Mouse (Mus musculus): ENCODE results near the gene Tex45.

Tex45 gene

DNA sequence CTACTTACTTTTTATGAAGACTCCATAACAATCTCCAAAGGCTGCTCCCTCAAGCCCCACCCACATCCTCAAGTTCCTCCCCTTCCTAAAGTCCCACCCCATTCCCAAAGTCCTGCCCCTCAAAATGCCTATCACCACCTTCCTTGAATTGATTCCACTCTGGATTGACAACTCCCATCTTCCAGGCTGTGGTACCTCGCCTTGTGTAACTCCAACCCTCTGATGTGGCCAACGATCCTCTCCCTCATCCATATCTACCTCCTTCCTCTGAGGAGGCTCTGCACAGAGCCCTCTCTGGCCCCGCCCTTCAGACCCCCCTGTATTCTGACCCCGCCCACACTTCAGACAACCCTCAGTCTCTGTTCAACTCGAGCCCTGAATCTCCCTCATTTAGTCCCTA is 14.5 kb downstream of the Tex45 start:
- DNase-seq (ENCODE audit: low spot score), result no peak

GRCm38 (mm10) chr8:3492901-3493844 is 22.5 kb downstream of the Tex45 start, which contains the start of gene Zfp358:
Gene Zfp358, plus strand, starts transcription at chr8:3493138.
- peak; percentile 61 for DNase-seq (ENCODE audit: low spot score)

DNA sequence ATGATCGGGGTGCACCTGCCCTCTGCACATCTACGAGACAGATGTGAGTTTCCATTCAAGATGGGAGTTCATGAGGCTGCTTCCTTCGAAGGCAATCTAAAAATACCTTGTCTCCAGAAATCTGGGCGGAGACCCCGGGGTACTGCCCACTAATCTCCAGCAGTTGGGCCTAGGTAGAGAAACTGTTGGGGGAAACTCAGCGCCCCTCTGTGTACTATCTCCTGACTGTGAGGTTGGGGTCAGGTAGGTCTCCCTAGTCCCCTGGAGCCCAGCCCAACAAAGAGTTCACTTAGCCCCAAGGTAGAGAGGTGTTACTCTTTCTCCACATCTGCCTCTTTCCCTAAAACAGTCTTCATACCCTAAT is 23.2 kb downstream of the Tex45 start:
- no peak for DNase-seq (ENCODE audit: low spot score)

DNA sequence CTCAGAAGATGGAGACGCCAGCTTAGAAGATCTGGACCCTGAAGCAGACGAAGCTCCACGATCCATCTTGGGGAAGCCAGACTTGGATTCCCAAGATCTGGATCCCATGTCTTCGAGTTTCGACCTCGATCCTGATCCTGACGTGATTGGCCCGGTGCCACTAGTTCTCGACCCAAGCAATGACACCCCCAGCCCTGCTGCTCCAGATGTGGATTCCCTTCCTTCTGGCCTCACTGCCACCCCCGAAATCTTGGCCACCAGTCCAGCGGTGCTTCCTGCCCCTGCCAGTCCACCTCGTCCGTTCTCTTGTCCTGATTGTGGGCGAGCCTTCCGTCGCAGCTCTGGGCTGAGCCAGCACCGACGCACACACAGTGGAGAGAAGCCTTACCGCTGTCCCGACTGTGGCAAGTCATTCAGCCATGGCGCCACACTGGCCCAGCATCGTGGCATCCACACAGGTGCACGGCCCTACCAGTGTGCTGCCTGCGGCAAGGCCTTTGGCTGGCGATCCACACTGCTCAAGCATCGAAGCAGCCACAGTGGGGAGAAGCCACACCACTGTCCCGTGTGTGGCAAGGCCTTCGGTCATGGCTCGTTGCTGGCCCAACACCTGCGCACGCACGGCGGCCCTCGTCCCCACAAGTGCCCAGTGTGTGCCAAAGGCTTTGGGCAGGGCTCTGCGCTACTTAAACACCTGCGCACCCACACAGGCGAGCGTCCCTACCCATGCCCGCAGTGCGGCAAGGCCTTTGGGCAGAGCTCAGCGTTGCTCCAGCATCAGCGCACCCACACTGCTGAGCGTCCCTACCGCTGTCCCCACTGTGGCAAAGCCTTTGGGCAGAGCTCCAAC is 25.1 kb downstream of the Tex45 start:
- DNase-seq (ENCODE audit: low spot score), result no peak

- DNase-seq (ENCODE audit: low spot score), result no peak
These were observed 25.7 kb downstream of the Tex45 start for GRCm38 (mm10) chr8:3496428-3496748.

- no peak for DNase-seq (ENCODE audit: low spot score)
These were observed 27.9 kb downstream of the Tex45 start for GRCm38 (mm10) chr8:3498583-3498982.

GRCm38 (mm10) chr8:3499751-3500150 is 29.1 kb downstream of the Tex45 start:
- DNase-seq (ENCODE audit: low spot score), result no peak

GRCm38 (mm10) chr8:3500235-3501090 is 29.8 kb downstream of the Tex45 start, which contains the start of gene Mcoln1:
Gene Mcoln1, plus strand, starts transcription at chr8:3500457.
- DNase-seq (ENCODE audit: low spot score), result peak; percentile 97

- DNase-seq (ENCODE audit: low spot score), result no peak
These were observed 31.6 kb downstream of the Tex45 start for GRCm38 (mm10) chr8:3502217-3502616.

GRCm38 (mm10) chr8:3507979-3508754 is 37.5 kb downstream of the Tex45 start:
- DNase-seq (ENCODE audit: low spot score), result no peak

DNA sequence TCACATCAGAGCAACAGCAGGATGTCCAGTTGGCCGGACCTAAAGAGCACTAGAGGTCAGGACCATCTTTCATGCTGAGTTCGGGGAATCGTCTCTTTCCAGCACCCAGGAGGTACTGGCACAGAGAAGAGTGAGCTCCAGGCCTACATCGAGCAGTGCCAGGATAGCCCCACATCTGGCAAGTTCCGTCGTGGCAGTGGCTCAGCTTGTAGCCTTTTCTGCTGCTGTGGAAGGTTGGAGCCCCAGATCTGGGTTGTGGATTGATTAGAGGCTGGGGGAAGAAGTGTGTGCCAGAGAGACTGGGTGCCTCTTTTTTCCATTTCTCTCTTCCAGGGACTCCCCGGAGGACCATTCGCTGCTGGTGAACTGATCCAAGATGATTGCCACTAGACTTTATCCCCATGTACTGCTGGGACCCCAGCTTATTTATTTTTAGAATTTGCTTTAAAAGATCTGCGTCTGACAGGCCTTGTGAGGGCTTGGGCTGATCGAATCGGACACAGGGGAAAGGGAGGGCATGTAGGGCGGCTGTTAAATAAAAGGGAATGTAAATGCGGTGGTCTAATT is 44.1 kb downstream of the Tex45 start:
- no peak for DNase-seq (ENCODE audit: low spot score)

- DNase-seq (ENCODE audit: low spot score), result peak; percentile 75
These were observed 44.6 kb downstream of the Tex45 start, which contains the start of gene Pnpla6 for GRCm38 (mm10) chr8:3515260-3515671. Gene Pnpla6, plus strand, starts transcription at chr8:3515384.

DNA sequence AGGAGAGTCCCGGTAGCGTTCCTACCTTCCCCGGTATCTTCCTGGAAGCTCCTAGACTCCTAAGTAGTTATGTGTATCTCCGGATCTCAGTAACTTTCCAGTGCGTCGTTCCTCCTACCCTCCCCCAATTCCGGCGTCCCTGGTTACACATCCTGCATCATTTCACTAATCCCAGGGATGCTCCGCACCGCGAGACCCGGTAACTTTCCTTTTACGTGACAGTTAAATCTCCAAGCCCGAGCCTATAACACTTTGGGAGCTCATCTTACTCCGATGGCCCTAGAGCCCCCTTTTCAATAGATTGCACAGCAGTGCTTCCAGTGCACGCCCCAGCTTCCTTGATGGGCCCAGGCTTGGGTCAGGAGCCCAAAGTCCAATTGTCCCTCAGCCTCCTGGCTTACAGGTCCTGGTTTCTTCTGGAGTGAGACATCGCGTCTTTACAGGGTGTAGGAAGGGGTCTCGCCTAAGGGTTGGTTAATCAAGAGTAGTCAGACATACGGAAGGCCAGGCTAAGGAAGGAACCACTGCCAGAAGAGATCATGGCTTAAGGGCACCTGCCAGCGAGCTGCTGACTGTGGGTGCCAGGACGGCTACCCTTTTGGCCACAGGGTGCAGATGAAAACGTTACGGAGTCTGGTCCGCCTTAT is 45.2 kb downstream of the Tex45 start:
- no peak for DNase-seq (ENCODE audit: low spot score)

GRCm38 (mm10) chr8:3516450-3517116 is 45.9 kb downstream of the Tex45 start:
- DNase-seq (ENCODE audit: low spot score), result peak; percentile 90

- no peak for DNase-seq (ENCODE audit: low spot score)
These were observed 46.4 kb downstream of the Tex45 start for GRCm38 (mm10) chr8:3517117-3517495.

- no peak for DNase-seq (ENCODE audit: low spot score)
These were observed 51.5 kb downstream of the Tex45 start for GRCm38 (mm10) chr8:3522007-3522697.

DNA sequence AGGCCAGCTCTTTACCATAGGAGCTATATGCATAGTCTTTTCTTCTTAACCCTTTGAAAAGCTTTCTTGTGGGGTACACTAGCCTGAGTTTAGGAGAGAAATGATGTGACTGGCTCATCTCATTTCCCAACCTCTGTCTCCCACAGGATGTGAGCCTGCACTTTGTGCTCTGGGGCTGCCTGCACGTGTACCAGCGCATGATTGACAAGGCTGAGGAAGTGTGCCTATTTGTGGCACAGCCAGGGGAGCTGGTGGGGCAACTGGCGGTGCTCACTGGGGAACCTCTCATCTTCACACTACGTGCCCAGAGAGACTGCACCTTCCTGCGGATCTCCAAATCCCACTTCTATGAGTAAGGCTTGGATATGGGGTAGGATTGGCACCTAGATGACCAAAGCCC is 60.2 kb downstream of the Tex45 start:
- DNase-seq (ENCODE audit: low spot score), result no peak

- no peak for DNase-seq (ENCODE audit: low spot score)
These were observed 61.3 kb downstream of the Tex45 start for GRCm38 (mm10) chr8:3531936-3532335.

Data from testis, postnatal 14 days (tissue).